Mouse (Mus musculus) stomach, embryonic 14.5 days (tissue): Measurements from ENCODE around the gene Ache. TPM values are rescaled to one million over a fixed set of nuclear protein-coding genes. Genes with fewer than 3 reads are reported as not detected.

ENCODE experiments used
- ATAC-seq: fragments of 200-750 bp; cut with Nextera tagmentation; 2 replicates; pipeline ENCODE4 v1.8.0; 2017; ENCODE audit warnings: low read depth, moderate TSS enrichment; ENCODE audit not compliant: insufficient number of reproducible peaks, insufficient read depth, low FRiP score
- H3K27ac ChIP-seq: fragments of 300-500 bp; sonication (generic); 2 replicates; pipeline ENCODE4 v1.5.1; 2014; ENCODE audit warnings: mild to moderate bottlenecking, low read length, moderate library complexity, mixed read lengths
- H3K27me3 ChIP-seq: fragments of 300-500 bp; sonication (generic); 2 replicates; pipeline ENCODE4 v1.6.1; 2014; ENCODE audit warnings: low read length, control low read depth, mixed read lengths; ENCODE audit not compliant: control insufficient read depth, insufficient read depth
- H3K36me3 ChIP-seq: fragments of 300-500 bp; sonication (generic); 2 replicates; pipeline ENCODE4 v1.6.1; 2014; ENCODE audit warnings: mild to moderate bottlenecking, control low read depth, low read length, moderate library complexity, mixed read lengths; ENCODE audit not compliant: control insufficient read depth, insufficient read depth
- H3K4me1 ChIP-seq: fragments of 300-500 bp; sonication (generic); 2 replicates; pipeline ENCODE4 v1.6.1; 2014; ENCODE audit warnings: low read length, control low read depth, mixed read lengths; ENCODE audit not compliant: control insufficient read depth, insufficient read depth
- H3K4me2 ChIP-seq: fragments of 300-500 bp; sonication (generic); replicated peaks from 2 replicates; pipeline ENCODE4 v1.6.1; 2014; ENCODE audit warnings: low read depth, low read length, control low read depth
- H3K4me3 ChIP-seq: fragments of 300-500 bp; sonication (generic); 2 replicates; pipeline ENCODE4 v1.5.1; 2014; ENCODE audit warnings: low read depth, low read length, control low read depth
- H3K9ac ChIP-seq: fragments of 300-500 bp; sonication (generic); replicated peaks from 2 replicates; pipeline ENCODE4 v1.6.1; 2014; ENCODE audit warnings: low read depth, mild to moderate bottlenecking, control low read depth, low read length, moderate library complexity, mixed read lengths
- H3K9me3 ChIP-seq: fragments of 300-500 bp; sonication (generic); 2 replicates; pipeline ENCODE4 v1.6.1; 2016; ENCODE audit warnings: low read depth, low read length, control low read depth; ENCODE audit not compliant: control insufficient read depth
- WGBS: fragments of 180-500 bp; shearing (Covaris S2); extraction: QIAGEN DNeasy Blood & Tissue Kit; methylation state at CpG from one replicate; pipeline ENCODE4 v1.1.7; 2014; 5-methylcytosine and 5-hydroxymethylcytosine counted together
- microRNA-seq: library from miRNA; unstranded; fragments of <30 nt; microRNA quantifications from one replicate; pipeline ENCODE4, GENCODE M21; 2016
- polyA plus RNA-seq: library from polyadenylated mRNA; unstranded; fragments of >200 nt; fragmentation: Nextera tagmentation; extraction: Ambion mirVana; gene quantifications from 2 replicates; pipeline ENCODE4 v1.2.1, GENCODE M21; 2014

Gene Ache
- polyA plus RNA-seq, 1 experiment from 2014 or later, result 11.9 TPM

DNA sequence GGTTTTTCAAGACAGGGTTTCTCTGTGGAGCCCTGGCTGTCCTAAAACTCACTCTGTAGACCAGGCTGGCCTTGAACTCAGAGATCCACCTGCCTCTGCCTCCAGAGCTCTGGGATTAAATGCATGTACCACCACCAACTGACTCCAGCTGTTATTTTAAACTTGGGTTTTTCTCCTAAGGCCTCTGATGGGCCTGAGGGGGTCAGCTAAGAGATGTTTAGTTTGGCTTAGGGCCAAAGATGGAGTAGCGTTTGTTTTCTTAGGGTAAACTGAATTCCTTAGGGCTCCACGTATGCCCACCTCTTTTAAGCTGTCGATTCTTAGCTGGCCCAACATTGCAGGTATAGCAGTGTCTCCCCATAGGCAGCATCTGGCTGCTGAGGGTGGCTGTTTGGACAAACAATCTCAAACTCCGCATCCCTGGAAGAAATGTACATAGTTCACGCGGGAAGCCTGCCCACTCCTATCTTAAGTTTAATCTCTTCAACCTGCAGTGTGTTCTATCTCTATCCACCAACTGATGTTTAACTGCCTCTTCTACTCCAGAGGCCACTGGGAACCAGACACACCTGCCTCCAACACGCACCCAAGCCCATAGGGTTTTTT lies 55.2 kb downstream of the Ache start:
- Histone ChIP-seq H3K9ac (no peak overlapping the region), H3K4me1 (peaks cover 17% of the 10 kb centered on the region), H3K9me3 (no peaks in the 10 kb centered on the region), H3K4me2 (no peak overlapping the region), H3K4me3 (no peak overlapping the region), H3K36me3 (no peaks in the 10 kb centered on the region), H3K27ac (no peak overlapping the region), H3K27me3 (no peaks in the 10 kb centered on the region)
- 37% methylated on average over 7 of the region's 7 CpGs for WGBS
- no peak for ATAC-seq

DNA sequence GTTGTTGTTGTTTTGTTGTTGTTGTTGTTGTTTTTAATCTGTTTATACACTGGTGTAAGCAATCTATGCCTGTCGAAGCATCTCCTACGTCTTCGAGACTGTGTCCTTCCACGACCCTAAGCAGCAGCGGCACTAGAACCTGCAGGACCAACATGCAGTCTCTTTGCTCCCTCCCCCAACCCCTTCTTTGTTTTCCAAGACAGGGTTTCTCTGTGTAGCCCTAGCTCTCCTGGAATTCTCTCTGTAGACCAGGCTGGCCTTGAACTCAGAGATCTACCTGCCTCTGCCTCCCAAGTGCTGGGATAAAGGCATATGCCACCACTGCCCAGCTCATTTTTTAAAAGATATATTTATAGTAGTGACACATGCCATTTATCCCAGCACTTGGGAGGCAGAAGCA lies 56.1 kb downstream of the Ache start:
- Histone ChIP-seq H3K4me3 (no peak overlapping the region), H3K4me1 (peaks cover 21% of the 10 kb centered on the region), H3K9me3 (no peaks in the 10 kb centered on the region), H3K9ac (no peak overlapping the region), H3K27ac (no peak overlapping the region), H3K36me3 (no peaks in the 10 kb centered on the region), H3K27me3 (no peaks in the 10 kb centered on the region), H3K4me2 (no peak overlapping the region)
- 89% methylated on average over 5 of the region's 5 CpGs for WGBS
- ATAC-seq, result no peak

DNA sequence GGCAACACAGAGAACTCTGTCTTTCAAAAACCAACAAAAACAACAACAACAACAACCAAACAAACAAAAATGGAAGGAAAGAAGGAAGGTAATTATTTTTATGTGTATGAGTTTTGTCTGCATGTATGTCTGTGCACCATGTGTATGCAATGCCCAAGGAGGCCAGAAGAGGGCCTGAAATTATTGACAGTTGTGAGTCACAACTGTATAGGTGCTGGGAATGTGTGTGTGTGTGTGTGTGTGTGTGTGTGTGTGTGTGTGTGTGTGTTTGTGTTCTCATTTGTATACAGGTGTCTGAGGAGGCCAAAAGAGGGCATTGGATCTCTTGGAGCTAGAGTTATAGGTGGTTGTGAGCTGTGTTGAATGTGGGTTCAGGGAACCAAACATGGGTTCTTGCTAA lies 56.5 kb downstream of the Ache start:
- H3K4me1 ChIP-seq, result peaks cover 23% of the 10 kb centered on the region
- H3K4me3 ChIP-seq, result no peak overlapping the region

More for the DNA sequence above, 56.5 kb downstream of the Ache start:
- H3K27me3 ChIP-seq, result no peaks in the 10 kb centered on the region
- H3K36me3 ChIP-seq, result no peaks in the 10 kb centered on the region
- ATAC-seq, result no peak
- H3K9ac ChIP-seq, result no peak overlapping the region
- H3K27ac ChIP-seq, result no peak overlapping the region
- H3K9me3 ChIP-seq, result no peaks in the 10 kb centered on the region
- H3K4me2 ChIP-seq, result no peak overlapping the region

Small RNA genes within 50 kb of the gene (microRNA-seq; reads per million reads assigned to microRNA genes)
- gene Mir7036 (not detected), gene Mir8116 (not detected)

Other genes starting within 250 kb of the Ache start
- 146 and 159 TPM in 2 replicates for gene Ap1s1, start 241.4 kb upstream of the Ache start, polyA plus RNA-seq
- 0.27 and 0.33 TPM in 2 replicates for gene Serpine1, start 215.3 kb upstream of the Ache start, polyA plus RNA-seq
- gene Trim56, start 171.3 kb upstream of the Ache start, polyA plus RNA-seq, result 10.9 and 12.0 TPM in 2 replicates
- gene Muc3, start 138.2 kb upstream of the Ache start, polyA plus RNA-seq, result not detected in 2 replicates
- gene Muc3a, start 75.1 kb upstream of the Ache start, polyA plus RNA-seq, result 0.26 and 0.27 TPM in 2 replicates
- 8.1 and 8.5 TPM in 2 replicates for gene Ufsp1, start 7.1 kb downstream of the Ache start, polyA plus RNA-seq
- 111 and 120 TPM in 2 replicates for gene Srrt, start 20.2 kb downstream of the Ache start, polyA plus RNA-seq
- 75.3 and 76.2 TPM in 2 replicates for gene Trip6, start 26.9 kb downstream of the Ache start, polyA plus RNA-seq
- gene Slc12a9, start 46.1 kb downstream of the Ache start, polyA plus RNA-seq, result 8.0 and 10.1 TPM in 2 replicates
- gene Ephb4, start 62.6 kb downstream of the Ache start, polyA plus RNA-seq, result 42.0 and 44.6 TPM in 2 replicates
- gene Zan, start 189.5 kb downstream of the Ache start, polyA plus RNA-seq, result 1.1 and 1.5 TPM in 2 replicates
- 51.7 and 56.2 TPM in 2 replicates for gene Pop7, start 215.0 kb downstream of the Ache start, polyA plus RNA-seq
- 16.0 and 16.3 TPM in 2 replicates for gene Gigyf1, start 231.0 kb downstream of the Ache start, polyA plus RNA-seq
- 0.38 TPM in 1 of 2 replicates, not detected in the other for gene Epo, start 245.7 kb downstream of the Ache start, polyA plus RNA-seq
- 404 and 443 TPM in 2 replicates for gene Gnb2, start 246.0 kb downstream of the Ache start, polyA plus RNA-seq